Mouse (Mus musculus): ENCODE measurements at regions not wholly inside any gene's neighbourhood (a gene's known extent, or its start where the extent isn't known, plus 50 kb on each side); places are given as distances from the start of the nearest gene placed in this dataset.

GRCm38 (mm10) chr16:62652769-62653465 lies 133.7 kb downstream of the Nsun3 start:
- no peak for TF ChIP-seq CTCF (IDR thresholded peaks at IDR 0.05; ENCODE audit: low read depth)
- TF ChIP-seq EP300 (IDR thresholded peaks at IDR 0.05; ENCODE audit: low read depth) = no peak
